Mouse (Mus musculus) spleen, adult 18-20 months (tissue): ENCODE measurements around the gene Il17rd.

Experiments used
- DNase-seq, 2 experiments: peaks; one replicate each; pipeline ENCODE4 v3.0.0; 2022; ENCODE audit warnings: mixed read lengths in 2 of 2

Gene Il17rd

DNA sequence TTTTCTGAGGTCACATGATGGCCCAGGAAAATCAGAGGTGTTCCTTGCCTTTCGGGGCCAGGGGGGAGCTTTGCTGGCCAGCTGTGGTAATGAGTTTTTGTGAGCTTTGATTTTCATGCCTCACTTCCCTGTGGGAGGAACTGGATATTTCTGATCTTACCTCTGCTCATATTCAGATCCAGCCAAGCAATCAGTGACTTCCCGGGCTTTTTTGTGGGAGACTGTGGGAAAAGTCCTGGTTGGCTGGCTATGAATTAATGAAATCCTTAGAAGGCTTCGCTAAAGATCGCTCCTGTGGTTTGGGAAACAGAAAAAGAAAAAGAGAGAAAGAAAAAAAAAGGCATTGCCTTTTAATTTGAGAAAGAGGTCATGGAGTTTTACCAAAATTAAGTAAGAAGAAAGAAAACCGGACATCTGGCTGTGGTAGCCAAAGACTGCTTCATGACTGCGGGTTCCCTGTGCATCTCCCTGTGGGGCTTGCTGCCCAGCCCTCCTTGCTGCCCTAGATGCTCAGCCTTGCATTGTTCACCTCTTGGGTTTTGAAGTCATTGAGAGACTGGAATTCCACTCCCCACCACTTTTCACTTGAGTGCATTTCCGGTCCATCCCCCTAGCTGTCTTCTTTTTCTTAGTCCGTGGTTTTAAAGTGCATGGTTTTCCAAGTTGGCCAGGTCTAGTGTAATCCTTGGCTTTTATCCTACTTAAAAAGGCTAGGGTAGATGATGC lies 9.7 kb downstream of the Il17rd start:
- no peak for DNase-seq

GRCm38 (mm10) chr14:27050043-27050442 lies 11.3 kb downstream of the Il17rd start:
- DNase-seq = no peak

- no peak for DNase-seq
Observed at GRCm38 (mm10) chr14:27050560-27051510, 12.1 kb downstream of the Il17rd start.

GRCm38 (mm10) chr14:27051511-27051895 lies 12.8 kb downstream of the Il17rd start:
- no peak for DNase-seq

DNA sequence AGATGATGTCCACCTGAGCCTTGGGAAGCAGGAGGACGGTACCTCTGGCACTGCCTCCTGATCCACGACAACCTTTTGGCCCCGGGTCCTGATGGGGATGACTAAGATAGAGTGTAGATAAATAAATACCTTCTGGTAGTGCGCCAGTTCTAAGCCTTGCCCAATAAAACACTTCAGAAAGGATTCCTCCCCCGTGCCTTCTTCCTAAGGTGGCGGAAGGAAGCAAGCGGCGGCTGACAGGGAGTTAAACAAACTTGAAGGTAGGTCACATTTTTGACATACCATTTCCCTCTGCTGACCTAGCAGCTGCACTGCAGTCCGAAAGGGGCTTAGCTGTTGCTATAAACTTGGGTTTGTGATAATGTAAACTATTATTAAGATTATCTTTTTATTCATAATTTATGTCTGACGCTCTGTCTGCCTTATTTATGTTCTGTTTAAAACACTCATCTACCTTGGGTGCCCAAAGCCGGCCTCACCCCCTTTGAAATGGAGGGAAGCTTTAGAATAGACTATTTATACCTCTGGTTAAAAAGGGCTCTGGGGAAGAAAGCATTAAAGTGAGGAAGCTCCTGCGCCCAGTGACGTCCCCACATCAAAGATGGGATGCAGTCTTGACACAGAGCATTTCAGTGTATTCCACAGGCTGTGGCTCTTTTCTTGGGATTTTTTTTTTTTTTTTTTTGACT lies 19.9 kb downstream of the Il17rd start:
- no peak for DNase-seq

DNA sequence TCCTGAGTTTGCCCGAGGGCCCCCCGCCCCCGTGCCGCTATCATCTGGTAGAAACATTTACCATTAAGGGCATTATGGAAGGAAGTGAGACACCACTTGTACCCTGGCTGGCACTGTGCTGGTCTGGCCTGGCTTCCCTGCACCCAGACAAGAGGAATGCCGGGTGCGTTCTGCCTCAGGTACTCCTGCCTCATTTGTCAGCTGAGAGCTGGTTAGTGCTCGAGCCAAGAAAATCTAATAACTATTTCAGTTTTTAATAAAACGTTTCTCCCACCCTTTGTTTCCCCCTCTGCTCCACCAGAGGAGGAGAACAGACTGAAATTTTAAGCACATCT lies 20.4 kb downstream of the Il17rd start:
- DNase-seq = no peak

- DNase-seq = no peak
Observed at GRCm38 (mm10) chr14:27063338-27063737, 24.6 kb downstream of the Il17rd start.

DNA sequence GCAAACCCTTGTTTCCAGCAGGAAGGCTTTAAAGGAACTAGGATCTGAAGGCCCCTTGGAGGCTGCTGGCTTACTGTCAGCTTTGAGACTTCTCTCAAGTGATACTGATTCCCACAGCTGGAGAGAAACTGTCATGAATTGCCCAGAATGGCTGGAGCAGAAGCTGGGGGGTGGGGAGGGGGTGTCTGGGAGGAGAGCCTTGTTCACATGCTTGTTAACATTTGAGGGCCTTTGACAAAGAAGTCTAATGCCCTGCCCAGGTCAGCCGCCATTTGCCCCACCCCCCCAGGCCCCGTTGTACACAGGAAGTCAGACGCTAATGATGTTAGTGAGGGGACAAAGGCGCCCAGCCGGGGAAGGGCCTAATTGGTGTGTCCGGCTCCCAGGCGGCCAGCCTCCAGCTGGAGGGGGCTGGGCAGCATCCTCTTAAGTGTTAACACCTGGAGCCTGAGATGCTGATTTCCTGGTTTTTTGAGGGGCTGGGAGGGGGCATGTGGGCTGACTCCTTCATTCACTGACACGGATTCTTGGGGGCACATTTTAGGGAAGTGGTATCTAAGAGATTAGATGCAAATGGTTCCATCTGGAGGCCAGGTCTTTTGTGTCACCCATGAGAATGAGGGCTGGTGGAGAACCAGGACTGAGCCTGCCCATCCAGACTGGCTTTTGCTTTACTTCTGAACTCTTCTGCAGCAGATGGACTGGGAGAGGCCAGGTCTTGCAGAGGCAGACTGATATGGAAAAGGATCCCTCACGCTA lies 27.6 kb downstream of the Il17rd start:
- DNase-seq = no peak

GRCm38 (mm10) chr14:27067866-27068271 lies 29.1 kb downstream of the Il17rd start:
- DNase-seq = no peak

DNA sequence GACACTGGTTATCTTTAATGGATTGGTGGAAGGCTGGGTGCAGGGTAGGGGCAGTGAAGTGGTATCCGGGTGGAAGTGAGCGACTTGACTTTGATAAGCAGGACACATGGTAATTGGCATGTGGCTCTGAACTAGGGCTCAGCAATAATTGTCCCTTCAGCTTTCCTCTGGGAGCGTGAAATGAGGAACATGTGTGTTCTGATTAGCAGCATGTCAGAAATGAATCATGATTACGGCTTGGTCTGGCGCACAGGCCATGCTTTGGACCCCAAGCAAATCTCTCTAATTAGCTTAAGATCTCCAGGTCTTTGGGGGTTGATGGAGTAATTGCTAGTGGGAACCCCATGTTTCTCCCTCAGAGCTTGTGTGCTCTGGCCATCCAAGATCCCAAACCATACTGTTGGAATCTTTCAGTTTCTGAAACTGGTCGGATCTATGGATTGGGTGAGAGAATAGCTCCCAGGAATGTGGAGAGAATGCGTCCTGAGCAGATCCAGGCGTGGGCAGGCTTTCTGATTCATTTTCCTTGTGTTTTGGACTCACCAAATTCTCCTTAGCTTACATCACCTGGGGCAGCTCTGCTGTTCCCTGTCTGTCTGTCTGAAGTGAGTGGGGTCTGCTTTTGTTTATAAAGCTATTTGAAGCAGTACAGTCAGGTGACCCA lies 30.8 kb downstream of the Il17rd start:
- no peak for DNase-seq

DNA sequence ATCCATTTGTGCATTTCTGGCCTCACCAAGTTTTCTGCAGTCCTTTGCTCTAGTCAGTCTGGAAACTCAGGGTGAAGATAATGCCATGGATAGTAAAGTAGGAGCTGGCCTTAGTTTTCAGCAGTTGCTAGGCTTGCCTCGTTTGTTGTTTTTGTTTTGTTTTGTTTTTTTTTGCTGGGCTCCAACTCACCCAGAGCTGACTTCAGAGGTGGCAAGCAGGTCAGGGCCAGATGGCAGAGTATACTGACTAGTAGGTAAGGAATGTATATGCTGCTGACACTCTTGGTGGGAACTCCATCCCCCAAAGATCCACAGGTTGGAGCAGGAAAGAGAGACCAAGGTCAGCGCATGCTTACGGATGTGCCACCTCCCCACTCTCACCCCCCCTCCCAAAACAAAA lies 31.4 kb downstream of the Il17rd start:
- no peak for DNase-seq

GRCm38 (mm10) chr14:27070758-27071157 lies 32.0 kb downstream of the Il17rd start:
- no peak for DNase-seq

GRCm38 (mm10) chr14:27071985-27072384 lies 33.2 kb downstream of the Il17rd start:
- no peak for DNase-seq

- no peak for DNase-seq
Observed at GRCm38 (mm10) chr14:27075084-27075483, 36.3 kb downstream of the Il17rd start.

- DNase-seq = no peak
Observed at GRCm38 (mm10) chr14:27075909-27076521, 37.3 kb downstream of the Il17rd start.

DNA sequence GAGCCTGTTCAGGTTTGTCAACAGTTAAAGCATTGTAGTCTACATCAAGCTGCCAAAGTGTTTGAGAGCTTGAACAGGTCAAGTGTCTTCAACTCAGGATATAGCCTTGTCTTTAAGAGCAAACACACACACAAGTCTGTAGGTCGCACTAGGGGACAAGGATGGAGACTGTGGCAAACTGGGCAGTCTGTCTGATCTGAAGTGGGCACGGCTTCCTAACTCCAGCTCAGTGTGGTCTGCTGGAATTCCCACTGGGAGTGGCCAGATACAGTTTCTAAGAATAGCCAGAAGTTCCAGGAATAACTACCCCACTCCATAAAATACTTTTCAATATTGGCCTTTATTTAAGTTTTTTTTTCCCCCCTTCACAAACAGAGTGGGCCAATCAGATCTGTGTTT lies 37.8 kb downstream of the Il17rd start:
- DNase-seq = no peak

DNA sequence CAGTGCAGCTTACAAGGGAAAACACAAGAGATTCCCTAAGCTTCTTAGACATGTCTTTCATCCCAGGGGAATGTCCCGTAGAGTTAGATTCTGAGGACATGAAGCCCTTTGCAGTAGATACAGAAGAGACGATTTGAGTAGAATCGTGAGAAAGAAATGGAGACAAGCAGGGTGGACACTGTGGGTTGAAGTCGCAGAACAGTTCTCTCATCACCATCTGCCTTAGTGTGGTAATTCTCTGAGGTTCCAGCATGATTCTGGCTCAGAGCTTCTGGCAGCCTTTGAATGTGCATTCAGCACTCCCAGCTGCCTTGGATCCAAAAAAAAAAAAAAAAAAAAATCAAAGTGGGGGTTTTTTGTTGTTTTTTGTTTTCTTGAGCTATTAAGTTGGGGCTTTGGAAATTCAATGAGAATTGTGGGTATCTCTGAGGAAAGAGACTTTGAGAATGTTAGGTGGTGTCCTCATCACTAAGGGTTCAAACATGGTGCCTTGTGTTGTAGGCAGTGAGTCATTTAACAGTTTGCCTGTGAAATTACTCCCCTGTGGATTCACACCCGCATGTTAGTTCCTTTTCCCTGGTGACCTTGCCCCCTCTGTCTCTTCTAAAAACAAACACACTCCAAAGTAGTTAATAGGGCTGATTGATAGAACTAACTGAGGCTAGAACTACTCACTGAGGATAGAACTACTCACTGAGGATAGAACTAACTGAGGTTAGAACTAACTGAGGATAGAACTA lies 43.0 kb downstream of the Il17rd start:
- DNase-seq = no peak

- DNase-seq = no peak
Observed at GRCm38 (mm10) chr14:27085471-27085870, 46.7 kb downstream of the Il17rd start.

DNA sequence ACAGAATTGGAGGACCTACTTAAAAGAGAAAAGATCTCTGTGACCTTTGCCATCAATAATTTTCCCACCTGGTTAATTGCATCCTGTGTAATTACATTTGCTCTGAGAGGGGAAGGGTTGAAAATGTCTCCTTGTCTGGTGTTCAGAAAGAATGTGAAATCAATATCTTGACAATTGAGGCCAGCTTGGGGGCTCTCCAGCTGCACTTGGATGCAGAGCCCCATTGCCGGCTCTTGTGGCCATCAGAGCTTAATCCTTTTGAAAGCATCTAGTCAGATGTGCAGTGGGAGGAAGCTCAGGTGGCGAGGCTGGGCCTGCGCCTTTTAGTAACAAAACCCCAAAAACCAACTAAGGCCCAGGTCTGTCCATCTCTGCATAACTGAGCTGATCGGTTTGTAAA lies 47.3 kb downstream of the Il17rd start:
- no peak for DNase-seq

- no peak for DNase-seq
Observed at GRCm38 (mm10) chr14:27094247-27094646, 55.5 kb downstream of the Il17rd start.

DNA sequence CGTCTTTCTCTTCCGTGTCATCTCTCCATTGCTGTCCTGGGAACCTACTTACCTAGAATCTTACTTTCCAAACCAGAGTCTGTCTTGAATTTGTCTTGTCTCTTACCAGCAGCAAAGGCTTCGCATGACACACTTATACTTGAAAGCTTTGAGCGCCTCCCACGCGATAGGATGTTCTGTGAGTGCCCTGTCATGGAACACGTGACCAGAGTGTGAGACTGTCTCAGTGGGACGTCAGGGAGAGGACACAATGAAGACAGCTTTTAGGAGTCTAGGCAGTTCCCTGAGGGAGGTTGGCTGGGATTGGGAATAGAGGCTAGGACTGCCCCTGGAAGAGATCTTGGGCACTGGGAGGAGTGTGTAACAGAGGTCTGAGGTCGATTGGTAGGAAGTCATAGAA lies 57.4 kb downstream of the Il17rd start:
- DNase-seq = no peak
